Mouse (Mus musculus): Measurements from ENCODE around the gene Gpr135. TPM values are rescaled to one million over a fixed set of nuclear protein-coding genes. Genes with fewer than 3 reads are reported as not detected.

The Gpr135 gene
- 1.7 TPM in 2 replicates for polyA plus RNA-seq (2016; fragmentation: Nextera tagmentation; extraction: Ambion mirVana)

GRCm38 (mm10) chr12:72070327-72071269, at the start of gene Gpr135:
Gene Gpr135, minus strand, starts transcription at chr12:72071125.
- WGBS, result under 1% methylated on average over 94 of the region's 94 CpGs
- peaks cover 4% of the 10 kb centered on the region; the same call in 1 of the 2 replicates for H3K36me3 ChIP-seq
- peaks cover 9% of the 10 kb centered on the region; the same call in 1 of the 2 replicates for H3K27me3 ChIP-seq (replicated peaks)
- H3K4me3 ChIP-seq, result peak within 1 kb of the TSS; percentile 67
- peaks cover 6% of the 10 kb centered on the region; the same call in 1 of the 2 replicates for H3K4me1 ChIP-seq
- H3K27ac ChIP-seq, result peak within 1 kb of the TSS; percentile 46; the same call in 1 of the 2 replicates
- H3K9ac ChIP-seq, result peak within 1 kb of the TSS; percentile 74
- peak within 1 kb of the TSS; percentile 79 for H3K4me2 ChIP-seq (replicated peaks)
- ATAC-seq (ENCODE audit: low FRiP score, low read depth), result peak; percentile 92
- no peaks in the 10 kb centered on the region for H3K9me3 ChIP-seq

GRCm38 (mm10) chr12:72115686-72116345, 44.9 kb upstream of the Gpr135 start:
- no peaks in the 10 kb centered on the region for H3K4me1 ChIP-seq
- H3K27me3 ChIP-seq (replicated peaks), result no peaks in the 10 kb centered on the region
- no peak overlapping the region for H3K4me3 ChIP-seq
- H3K36me3 ChIP-seq, result no peaks in the 10 kb centered on the region
- 85% methylated on average over 22 of the region's 23 CpGs for WGBS
- ATAC-seq (ENCODE audit: low FRiP score, low read depth), result no peak
- no peak overlapping the region for H3K9ac ChIP-seq
- no peaks in the 10 kb centered on the region for H3K9me3 ChIP-seq
- no peak overlapping the region for H3K4me2 ChIP-seq (replicated peaks)
- H3K27ac ChIP-seq, result no peak overlapping the region

- WGBS, result 84% methylated on average over 6 of the region's 6 CpGs
- Histone ChIP-seq H3K27ac (no peak overlapping the region), H3K4me2 (replicated peaks) (no peak overlapping the region), H3K9ac (no peak overlapping the region), H3K4me1 (no peaks in the 10 kb centered on the region), H3K36me3 (no peaks in the 10 kb centered on the region), H3K9me3 (no peaks in the 10 kb centered on the region), H3K27me3 (replicated peaks) (no peaks in the 10 kb centered on the region), H3K4me3 (no peak overlapping the region)
- no peak for ATAC-seq (ENCODE audit: low FRiP score, low read depth)
These were observed 44.2 kb upstream of the Gpr135 start for GRCm38 (mm10) chr12:72115126-72115525.

GRCm38 (mm10) chr12:72104525-72105281, 33.8 kb upstream of the Gpr135 start:
- Histone ChIP-seq H3K4me1 (no peaks in the 10 kb centered on the region), H3K27ac (no peak overlapping the region), H3K36me3 (peaks cover 13% of the 10 kb centered on the region), H3K4me2 (replicated peaks) (0 out of 2 replicates have a peak overlapping the region, but pooled peaks have one; percentile 20), H3K27me3 (replicated peaks) (no peaks in the 10 kb centered on the region), H3K9me3 (no peaks in the 10 kb centered on the region), H3K4me3 (no peak overlapping the region), H3K9ac (no peak overlapping the region)
- no peak for ATAC-seq (ENCODE audit: low FRiP score, low read depth)
- 24% methylated on average over 14 of the region's 14 CpGs for WGBS

- Histone ChIP-seq H3K9ac (no peak overlapping the region), H3K9me3 (no peaks in the 10 kb centered on the region), H3K27me3 (replicated peaks) (no peaks in the 10 kb centered on the region), H3K4me1 (no peaks in the 10 kb centered on the region), H3K36me3 (peaks cover 13% of the 10 kb centered on the region), H3K27ac (no peak overlapping the region), H3K4me3 (no peak overlapping the region), H3K4me2 (replicated peaks) (no peak overlapping the region)
- 87% methylated on average over 5 of the region's 5 CpGs for WGBS
- no peak for ATAC-seq (ENCODE audit: low FRiP score, low read depth)
These were observed 33.1 kb upstream of the Gpr135 start for GRCm38 (mm10) chr12:72104027-72104426.

- ATAC-seq (ENCODE audit: low FRiP score, low read depth), result no peak
- Histone ChIP-seq H3K9me3 (no peaks in the 10 kb centered on the region), H3K4me3 (no peak overlapping the region), H3K27ac (no peak overlapping the region), H3K27me3 (replicated peaks) (no peaks in the 10 kb centered on the region), H3K36me3 (peaks cover 20% of the 10 kb centered on the region), H3K4me1 (no peaks in the 10 kb centered on the region), H3K9ac (no peak overlapping the region), H3K4me2 (replicated peaks) (no peak overlapping the region)
- 83% methylated on average over 6 of the region's 6 CpGs for WGBS
These were observed 31.9 kb upstream of the Gpr135 start for GRCm38 (mm10) chr12:72102776-72103175.

- H3K4me1 ChIP-seq, result no peaks in the 10 kb centered on the region
- H3K27me3 ChIP-seq (replicated peaks), result no peaks in the 10 kb centered on the region
- peaks cover 72% of the 10 kb centered on the region for H3K36me3 ChIP-seq
- 98% methylated on average over 8 of the region's 8 CpGs for WGBS
- H3K4me3 ChIP-seq, result no peak overlapping the region
- no peak overlapping the region for H3K4me2 ChIP-seq (replicated peaks)
- H3K27ac ChIP-seq, result no peak overlapping the region
- H3K9ac ChIP-seq, result no peak overlapping the region
- H3K9me3 ChIP-seq, result no peaks in the 10 kb centered on the region
- ATAC-seq (ENCODE audit: low FRiP score, low read depth), result no peak
These were observed 26.0 kb upstream of the Gpr135 start for GRCm38 (mm10) chr12:72096966-72097365.

- Histone ChIP-seq H3K4me3 (no peak overlapping the region), H3K9ac (no peak overlapping the region), H3K9me3 (no peaks in the 10 kb centered on the region), H3K27me3 (replicated peaks) (no peaks in the 10 kb centered on the region), H3K4me1 (peaks cover 14% of the 10 kb centered on the region), H3K36me3 (peaks cover 40% of the 10 kb centered on the region), H3K27ac (no peak overlapping the region), H3K4me2 (replicated peaks) (no peak overlapping the region)
- ATAC-seq (ENCODE audit: low FRiP score, low read depth), result no peak
- WGBS, result 80% methylated on average over 4 of the region's 4 CpGs
These were observed 18.9 kb upstream of the Gpr135 start for GRCm38 (mm10) chr12:72089802-72090201.

GRCm38 (mm10) chr12:72086166-72086825, 15.4 kb upstream of the Gpr135 start:
- H3K4me3 ChIP-seq, result peak overlapping the region; percentile 53
- ATAC-seq (ENCODE audit: low FRiP score, low read depth), result no peak
- WGBS, result 2% methylated on average over 18 of the region's 18 CpGs
- peak overlapping the region; percentile 78 for H3K4me2 ChIP-seq (replicated peaks)
- H3K9ac ChIP-seq, result peak overlapping the region; percentile 76
- H3K9me3 ChIP-seq, result no peaks in the 10 kb centered on the region
- H3K27ac ChIP-seq, result peak overlapping the region; percentile 86
- peaks cover 9% of the 10 kb centered on the region for H3K36me3 ChIP-seq
- H3K4me1 ChIP-seq, result peaks cover 26% of the 10 kb centered on the region
- no peaks in the 10 kb centered on the region for H3K27me3 ChIP-seq (replicated peaks)

- H3K4me1 ChIP-seq, result peaks cover 26% of the 10 kb centered on the region
- H3K9ac ChIP-seq, result peak within 1 kb of the TSS; percentile 76
- peak; percentile 97 for ATAC-seq (ENCODE audit: low FRiP score, low read depth)
- H3K9me3 ChIP-seq, result no peaks in the 10 kb centered on the region
- peak within 1 kb of the TSS; percentile 53 for H3K4me3 ChIP-seq
- H3K27me3 ChIP-seq (replicated peaks), result no peaks in the 10 kb centered on the region
- WGBS, result 1% methylated on average over 60 of the region's 60 CpGs
- H3K36me3 ChIP-seq, result peaks cover 8% of the 10 kb centered on the region
- peak within 1 kb of the TSS; percentile 86 for H3K27ac ChIP-seq
- H3K4me2 ChIP-seq (replicated peaks), result peak within 1 kb of the TSS; percentile 78
These were observed 14.6 kb upstream of the Gpr135 start, which contains the start of the genes L3hypdh and Jkamp for GRCm38 (mm10) chr12:72085329-72086165. Gene L3hypdh, minus strand, starts transcription at chr12:72085439. Gene Jkamp, plus strand, starts transcription at chr12:72085589.

GRCm38 (mm10) chr12:72085024-72085328, 14.1 kb upstream of the Gpr135 start:
- under 1% methylated on average over 31 of the region's 31 CpGs for WGBS
- no peaks in the 10 kb centered on the region for H3K27me3 ChIP-seq (replicated peaks)
- H3K9ac ChIP-seq, result peak overlapping the region; percentile 72
- ATAC-seq (ENCODE audit: low FRiP score, low read depth), result no peak
- H3K27ac ChIP-seq, result peak overlapping the region; percentile 66
- no peaks in the 10 kb centered on the region for H3K9me3 ChIP-seq
- H3K4me2 ChIP-seq (replicated peaks), result peak overlapping the region; percentile 78
- H3K36me3 ChIP-seq, result peaks cover 2% of the 10 kb centered on the region
- H3K4me1 ChIP-seq, result peaks cover 26% of the 10 kb centered on the region
- H3K4me3 ChIP-seq, result peak overlapping the region; percentile 53

Measured in neural tube, embryonic 12.5 days (tissue).